Mouse (Mus musculus) liver, adult 2 months (tissue): ENCODE results near the gene Cntn5. TPM values are rescaled to one million over a fixed set of nuclear protein-coding genes. Genes with fewer than 3 reads are reported as not detected.

Source experiments
- DNase-seq: peaks from one replicate; pipeline ENCODE4 v3.0.0-alpha.2; 2011; ENCODE audit warnings: low read depth, low spot score; ENCODE audit errors: extremely low read depth
- H3K27ac ChIP-seq: fragments of 200-500 bp; replicated peaks from 2 replicates; pipeline ENCODE4 v1.5.1; 2012; ENCODE audit warnings: low read depth, mild to moderate bottlenecking, control low read depth, inconsistent platforms, low read length; ENCODE audit not compliant: insufficient read depth
- H3K27me3 ChIP-seq: fragments of 200-500 bp; 2 replicates; pipeline ENCODE4 v1.6.1; 2012; ENCODE audit warnings: mild to moderate bottlenecking, moderate library complexity, low read length, inconsistent platforms; ENCODE audit not compliant: control insufficient read depth, insufficient read depth
- H3K36me3 ChIP-seq: fragments of 200-500 bp; 2 replicates; pipeline ENCODE4 v1.6.1; 2012; ENCODE audit warnings: low read length, inconsistent platforms; ENCODE audit not compliant: control insufficient read depth, insufficient read depth
- H3K4me1 ChIP-seq: fragments of 200-500 bp; 2 replicates; pipeline ENCODE4 v1.6.1; 2011; ENCODE audit warnings: low read length; ENCODE audit not compliant: control insufficient read depth, insufficient read depth
- H3K4me3 ChIP-seq: fragments of 200-500 bp; 2 replicates; pipeline ENCODE4 v1.5.1; 2011; ENCODE audit warnings: low read depth, mild to moderate bottlenecking, control low read depth, low read length, moderate library complexity; ENCODE audit not compliant: insufficient read depth
- H3K79me2 ChIP-seq: fragments of 200-500 bp; 2 replicates; pipeline ENCODE4 v1.6.1; 2012; ENCODE audit warnings: inconsistent platforms, mild to moderate bottlenecking, low read length, moderate library complexity; ENCODE audit not compliant: control insufficient read depth, insufficient read depth
- H3K9ac ChIP-seq: fragments of 200-500 bp; 2 replicates; pipeline ENCODE4 v1.6.1; 2012; ENCODE audit warnings: low read depth, mild to moderate bottlenecking, control low read depth, inconsistent platforms, low read length
- CTCF ChIP-seq: fragments of 200-500 bp; IDR thresholded peaks from 2 replicates; pipeline ENCODE4 v1.5.1; 2011; ENCODE audit warnings: low read depth, low read length, control low read depth
- POLR2A ChIP-seq: fragments of 200-500 bp; IDR thresholded peaks from 2 replicates; pipeline ENCODE4 v1.6.1; 2011; ENCODE audit warnings: low read length, control low read depth; ENCODE audit not compliant: insufficient read depth; ENCODE audit errors: extremely low read depth
- WGBS: fragments of 180-500 bp; shearing (Covaris S2); methylation state at CpG from one replicate; pipeline ENCODE4 v1.1.7; 2018; 5-methylcytosine and 5-hydroxymethylcytosine counted together
- polyA plus RNA-seq: library from polyadenylated mRNA; depleted of rRNA; stranded (reverse); fragments of >200 nt; gene quantifications from 2 replicates; pipeline ENCODE4 v1.2.3, GENCODE M21; 2012
- total RNA-seq: library from RNA; depleted of rRNA; stranded (reverse); fragments of >200 nt; gene quantifications from 2 replicates; pipeline ENCODE4 v1.2.3, GENCODE M21; 2014

Gene Cntn5
- total and polyA plus RNA-seq, 2 experiments = not detected

- no peak overlapping the region for H3K9ac ChIP-seq
- H3K4me1 ChIP-seq = no peaks in the 10 kb centered on the region
- H3K27me3 ChIP-seq = no peaks in the 10 kb centered on the region
- 90% methylated on average over 4 of the region's 4 CpGs for WGBS
- no peaks in the 10 kb centered on the region for H3K79me2 ChIP-seq
- DNase-seq = no peak
- H3K36me3 ChIP-seq = no peaks in the 10 kb centered on the region
- no peak overlapping the region for H3K4me3 ChIP-seq
- no peak for TF ChIP-seq POLR2A
- no peak for TF ChIP-seq CTCF
- no peak overlapping the region for H3K27ac ChIP-seq
Observed at GRCm38 (mm10) chr9:9965370-9965769, 939.2 kb downstream of the Cntn5 start.

GRCm38 (mm10) chr9:9960610-9961172 lies 943.9 kb downstream of the Cntn5 start:
- no peak overlapping the region for H3K4me3 ChIP-seq
- no peaks in the 10 kb centered on the region for H3K36me3 ChIP-seq
- H3K9ac ChIP-seq = no peak overlapping the region
- peak; percentile 8 for DNase-seq
- no peak overlapping the region for H3K27ac ChIP-seq
- TF ChIP-seq CTCF (no peak), POLR2A (no peak)
- H3K4me1 ChIP-seq = no peaks in the 10 kb centered on the region
- no peaks in the 10 kb centered on the region for H3K27me3 ChIP-seq
- no peaks in the 10 kb centered on the region for H3K79me2 ChIP-seq

GRCm38 (mm10) chr9:9949346-9949745 lies 955.2 kb downstream of the Cntn5 start:
- H3K36me3 ChIP-seq = no peaks in the 10 kb centered on the region
- H3K9ac ChIP-seq = no peak overlapping the region
- H3K4me3 ChIP-seq = no peak overlapping the region
- H3K27me3 ChIP-seq = no peaks in the 10 kb centered on the region
- WGBS = 56% methylated on average over 3 of the region's 3 CpGs
- no peaks in the 10 kb centered on the region for H3K79me2 ChIP-seq
- no peak overlapping the region for H3K27ac ChIP-seq
- DNase-seq = no peak
- TF ChIP-seq CTCF = no peak
- H3K4me1 ChIP-seq = no peaks in the 10 kb centered on the region

- DNase-seq = no peak
- Histone ChIP-seq H3K27ac (no peak overlapping the region), H3K9ac (no peak overlapping the region), H3K36me3 (no peaks in the 10 kb centered on the region), H3K4me3 (no peak overlapping the region), H3K27me3 (no peaks in the 10 kb centered on the region), H3K4me1 (no peaks in the 10 kb centered on the region), H3K79me2 (no peaks in the 10 kb centered on the region)
- 53% methylated on average over 1 of the region's 1 CpGs for WGBS
- TF ChIP-seq CTCF = no peak
- no peak for TF ChIP-seq POLR2A
Observed at GRCm38 (mm10) chr9:9944872-9945271, 959.7 kb downstream of the Cntn5 start.

GRCm38 (mm10) chr9:9937444-9938436 lies 966.8 kb downstream of the Cntn5 start:
- Histone ChIP-seq H3K4me3 (no peak overlapping the region), H3K27me3 (no peaks in the 10 kb centered on the region), H3K79me2 (no peaks in the 10 kb centered on the region), H3K9ac (no peak overlapping the region), H3K27ac (no peak overlapping the region), H3K36me3 (no peaks in the 10 kb centered on the region), H3K4me1 (no peaks in the 10 kb centered on the region)
- WGBS = 89% methylated on average over 1 of the region's 1 CpGs
- peak; percentile 3 for DNase-seq
- no peak for TF ChIP-seq POLR2A
- TF ChIP-seq CTCF = no peak

- Histone ChIP-seq H3K4me1 (no peaks in the 10 kb centered on the region), H3K27me3 (no peaks in the 10 kb centered on the region), H3K27ac (no peak overlapping the region), H3K79me2 (no peaks in the 10 kb centered on the region), H3K36me3 (no peaks in the 10 kb centered on the region), H3K9ac (no peak overlapping the region), H3K4me3 (no peak overlapping the region)
- TF ChIP-seq POLR2A (no peak), CTCF (no peak)
- 80% methylated on average over 3 of the region's 3 CpGs for WGBS
- no peak for DNase-seq
Observed at GRCm38 (mm10) chr9:9920580-9920979, 984.0 kb downstream of the Cntn5 start.
